Mouse (Mus musculus) midbrain, embryonic 15.5 days (tissue): ENCODE results near the gene Cit. TPM values are rescaled to one million over a fixed set of nuclear protein-coding genes. Genes with fewer than 3 reads are reported as not detected.

ENCODE experiments used
- ATAC-seq: fragments of 200-750 bp; cut with Nextera tagmentation; replicated peaks from 2 replicates; pipeline ENCODE4 v1.8.0; 2017; ENCODE audit warnings: moderate TSS enrichment
- H3K27ac ChIP-seq: fragments of 300-500 bp; sonication (generic); 2 replicates; pipeline ENCODE4 v1.5.1; 2015; ENCODE audit warnings: mild to moderate bottlenecking, inconsistent platforms
- H3K27me3 ChIP-seq: fragments of 300-500 bp; sonication (generic); replicated peaks from 2 replicates; pipeline ENCODE4 v1.6.1; 2015; ENCODE audit warnings: inconsistent platforms
- H3K36me3 ChIP-seq: fragments of 300-500 bp; sonication (generic); replicated peaks from 2 replicates; pipeline ENCODE4 v1.6.1; 2015; ENCODE audit warnings: inconsistent platforms
- H3K4me1 ChIP-seq: fragments of 300-500 bp; sonication (generic); 2 replicates; pipeline ENCODE4 v1.6.1; 2015; ENCODE audit warnings: inconsistent platforms
- H3K4me2 ChIP-seq: fragments of 300-500 bp; sonication (generic); 2 replicates; pipeline ENCODE4 v1.6.1; 2015; ENCODE audit warnings: inconsistent platforms, mild to moderate bottlenecking, moderate library complexity
- H3K4me3 ChIP-seq: fragments of 300-500 bp; sonication (generic); 2 replicates; pipeline ENCODE4 v1.5.1; 2015; ENCODE audit warnings: mild to moderate bottlenecking, inconsistent platforms
- H3K9ac ChIP-seq: fragments of 300-500 bp; sonication (generic); 2 replicates; pipeline ENCODE4 v1.6.1; 2015; ENCODE audit warnings: mild to moderate bottlenecking, inconsistent platforms
- H3K9me3 ChIP-seq: fragments of 300-500 bp; sonication (generic); 2 replicates; pipeline ENCODE4 v1.6.1; 2016; ENCODE audit warnings: inconsistent platforms
- WGBS: fragments of 180-500 bp; shearing (Covaris S2); methylation state at CpG from one replicate; pipeline ENCODE4 v1.1.7; 2015; ENCODE audit warnings: mixed read lengths; 5-methylcytosine and 5-hydroxymethylcytosine counted together
- polyA plus RNA-seq: library from polyadenylated mRNA; unstranded; fragments of >200 nt; fragmentation: Nextera tagmentation; extraction: Ambion mirVana; gene quantifications from 2 replicates; pipeline ENCODE4 v1.2.1, GENCODE M21; 2015

Cit gene
- polyA plus RNA-seq, 1 experiment from 2014 or later: 25.8 TPM

DNA sequence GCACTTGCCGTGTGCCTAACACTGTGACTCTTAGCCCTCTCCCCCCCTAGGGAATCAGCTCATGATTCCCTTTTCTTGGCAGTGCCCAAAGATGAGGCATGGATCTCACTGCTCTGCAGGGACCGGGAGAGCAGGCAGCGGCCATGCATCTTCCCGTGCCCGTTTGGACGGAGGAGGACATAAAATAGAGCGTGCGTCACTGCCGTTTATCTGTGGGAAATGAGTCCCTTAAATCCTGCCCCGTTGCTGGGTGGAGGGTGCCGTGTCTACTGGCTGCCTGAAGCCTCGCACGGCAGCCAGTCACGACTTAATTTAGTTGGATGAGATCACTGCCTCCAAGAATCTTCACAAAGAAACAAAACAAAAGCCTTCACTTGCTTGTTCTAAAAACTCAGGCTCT, 110.1 kb downstream of the Cit start:
- H3K36me3 ChIP-seq: peaks cover 27% of the 10 kb centered on the region
- ATAC-seq: no peak
- 88% methylated on average over 14 of the region's 14 CpGs for WGBS

DNA sequence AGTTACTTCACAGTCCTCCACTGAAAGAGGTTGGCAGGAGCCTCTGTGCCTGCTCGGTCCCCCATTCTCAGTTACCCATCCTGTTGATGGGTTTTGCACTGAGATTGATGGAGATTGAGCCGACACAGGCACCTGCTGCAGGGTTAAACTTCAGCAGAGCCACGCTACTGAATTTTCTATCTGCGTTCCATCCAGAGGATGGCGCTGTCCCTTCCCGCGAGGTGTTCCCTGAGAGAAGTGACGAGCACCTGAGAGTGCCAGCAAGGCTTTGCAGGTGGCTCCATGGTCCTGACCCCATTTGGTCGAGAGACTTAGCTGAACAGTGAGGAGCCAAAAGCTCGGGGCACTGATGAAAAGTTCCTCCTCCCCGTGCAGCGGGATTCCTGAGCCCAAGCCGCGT, 111.0 kb downstream of the Cit start:
- Histone ChIP-seq H3K4me2 (no peak overlapping the region), H3K27ac (no peak overlapping the region), H3K9ac (no peak overlapping the region), H3K4me3 (no peak overlapping the region), H3K36me3 (peaks cover 26% of the 10 kb centered on the region), H3K27me3 (no peaks in the 10 kb centered on the region), H3K9me3 (no peaks in the 10 kb centered on the region), H3K4me1 (no peaks in the 10 kb centered on the region)
- 97% methylated on average over 14 of the region's 14 CpGs for WGBS
- ATAC-seq: no peak

More for the DNA sequence above, 110.1 kb downstream of the Cit start:
- Histone ChIP-seq H3K4me1 (no peaks in the 10 kb centered on the region), H3K27me3 (no peaks in the 10 kb centered on the region), H3K9ac (no peak overlapping the region), H3K27ac (no peak overlapping the region), H3K4me2 (no peak overlapping the region), H3K4me3 (no peak overlapping the region), H3K9me3 (no peaks in the 10 kb centered on the region)

DNA sequence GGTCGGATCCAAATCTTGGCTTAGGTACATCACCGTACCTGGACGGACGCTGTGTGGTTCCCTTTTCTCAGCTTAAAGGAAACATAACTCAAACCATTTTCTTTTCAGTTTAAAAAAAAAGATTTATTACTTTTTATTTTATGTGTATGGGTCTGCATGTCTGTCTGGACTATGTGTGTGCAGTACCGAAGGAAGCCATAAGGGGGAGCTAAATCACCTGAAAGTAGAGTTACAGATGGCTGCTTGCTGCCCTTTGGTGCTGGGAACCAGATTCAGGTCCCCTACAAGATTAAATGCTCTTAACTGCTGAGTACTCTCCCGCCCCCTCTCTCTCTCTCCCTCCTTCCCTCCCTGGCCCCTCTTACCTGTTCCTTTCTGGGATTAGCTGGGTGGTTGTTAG, 112.1 kb downstream of the Cit start:
- no peak overlapping the region for H3K27ac ChIP-seq
- no peak overlapping the region for H3K9ac ChIP-seq
- peaks cover 15% of the 10 kb centered on the region for H3K36me3 ChIP-seq
- no peaks in the 10 kb centered on the region for H3K4me1 ChIP-seq
- no peak overlapping the region for H3K4me3 ChIP-seq
- no peak overlapping the region for H3K4me2 ChIP-seq
- H3K9me3 ChIP-seq: no peaks in the 10 kb centered on the region
- no peaks in the 10 kb centered on the region for H3K27me3 ChIP-seq
- no peak for ATAC-seq
- WGBS: 98% methylated on average over 6 of the region's 6 CpGs

DNA sequence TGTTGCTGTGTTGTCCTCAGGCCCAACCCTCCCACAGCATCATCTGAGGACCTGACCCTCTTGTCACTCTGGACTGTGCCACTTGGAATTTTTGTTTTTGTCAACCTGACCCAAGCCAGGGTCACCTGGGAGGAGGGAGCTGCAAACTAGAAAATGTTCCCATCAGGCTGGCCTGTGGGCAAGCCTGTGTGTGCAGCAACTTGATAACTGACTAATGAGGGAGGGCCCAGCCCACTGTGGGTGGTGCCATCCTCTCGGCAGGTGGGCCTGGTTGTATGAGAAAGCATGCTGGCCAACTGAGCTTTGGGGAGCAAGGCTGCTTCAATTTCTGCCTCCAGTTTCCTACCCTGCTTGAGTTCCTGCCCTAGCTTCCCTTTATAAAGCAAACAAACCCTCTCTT, 113.3 kb downstream of the Cit start:
- Histone ChIP-seq H3K9ac (no peak overlapping the region), H3K4me1 (no peaks in the 10 kb centered on the region), H3K36me3 (peaks cover 5% of the 10 kb centered on the region; the same call in 1 of the 2 replicates), H3K27ac (no peak overlapping the region), H3K9me3 (no peaks in the 10 kb centered on the region), H3K27me3 (no peaks in the 10 kb centered on the region), H3K4me3 (no peak overlapping the region), H3K4me2 (no peak overlapping the region)
- WGBS: 96% methylated on average over 1 of the region's 1 CpGs
- no peak for ATAC-seq

DNA sequence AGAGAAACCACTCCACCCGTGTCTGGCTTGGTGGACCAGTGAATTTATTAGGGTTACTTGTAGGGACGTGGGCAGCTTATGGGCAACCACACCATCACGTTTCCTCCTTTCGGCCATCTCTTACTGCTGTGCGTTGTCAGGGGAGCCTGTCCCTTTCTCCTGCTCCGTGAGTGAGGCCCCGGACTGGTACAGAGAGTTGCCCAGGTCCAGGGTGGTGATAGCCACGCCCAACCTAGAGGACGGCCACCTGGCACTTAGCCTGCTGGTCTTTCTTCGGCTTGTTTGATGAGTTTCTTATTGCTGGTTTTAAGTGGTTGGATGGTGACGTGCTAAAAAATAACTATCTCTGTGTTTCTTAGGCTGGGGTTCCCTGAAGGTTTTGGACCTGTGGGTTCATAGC, 113.7 kb downstream of the Cit start:
- H3K9ac ChIP-seq: no peak overlapping the region
- no peak overlapping the region for H3K4me2 ChIP-seq
- no peaks in the 10 kb centered on the region for H3K9me3 ChIP-seq
- H3K4me1 ChIP-seq: no peaks in the 10 kb centered on the region
- no peak for ATAC-seq
- 0 out of 2 replicates have a peak, but pooled peaks cover under 1% of the 10 kb centered on the region for H3K36me3 ChIP-seq
- no peaks in the 10 kb centered on the region for H3K27me3 ChIP-seq
- no peak overlapping the region for H3K27ac ChIP-seq
- WGBS: 93% methylated on average over 11 of the region's 11 CpGs
- no peak overlapping the region for H3K4me3 ChIP-seq

DNA sequence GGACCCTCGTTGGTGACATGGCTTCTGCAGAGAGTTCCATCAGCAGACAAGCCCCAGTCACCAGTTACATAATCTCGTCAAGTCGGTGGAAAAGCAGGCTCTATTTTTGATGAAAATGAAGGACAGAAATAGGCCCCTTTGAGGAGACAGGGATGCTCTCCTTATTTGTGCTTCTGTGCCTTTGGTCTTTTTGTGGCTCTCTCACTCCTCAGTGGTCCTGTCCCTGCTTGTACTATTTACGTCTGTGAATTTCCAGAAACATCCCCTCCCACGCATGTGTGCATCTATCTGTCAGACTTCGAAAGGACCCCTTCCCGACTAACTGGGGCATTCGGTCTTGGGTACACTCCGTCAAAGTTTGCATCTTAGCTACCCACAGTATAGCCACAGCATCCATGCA, 116.7 kb downstream of the Cit start:
- H3K4me3 ChIP-seq: no peak overlapping the region
- ATAC-seq: no peak
- no peaks in the 10 kb centered on the region for H3K27me3 ChIP-seq
- H3K27ac ChIP-seq: no peak overlapping the region
- 93% methylated on average over 9 of the region's 9 CpGs for WGBS
- H3K4me1 ChIP-seq: 0 out of 2 replicates have a peak, but pooled peaks cover 3% of the 10 kb centered on the region
- no peak overlapping the region for H3K4me2 ChIP-seq
- H3K9me3 ChIP-seq: no peaks in the 10 kb centered on the region
- H3K9ac ChIP-seq: no peak overlapping the region
- H3K36me3 ChIP-seq: no peaks in the 10 kb centered on the region

DNA sequence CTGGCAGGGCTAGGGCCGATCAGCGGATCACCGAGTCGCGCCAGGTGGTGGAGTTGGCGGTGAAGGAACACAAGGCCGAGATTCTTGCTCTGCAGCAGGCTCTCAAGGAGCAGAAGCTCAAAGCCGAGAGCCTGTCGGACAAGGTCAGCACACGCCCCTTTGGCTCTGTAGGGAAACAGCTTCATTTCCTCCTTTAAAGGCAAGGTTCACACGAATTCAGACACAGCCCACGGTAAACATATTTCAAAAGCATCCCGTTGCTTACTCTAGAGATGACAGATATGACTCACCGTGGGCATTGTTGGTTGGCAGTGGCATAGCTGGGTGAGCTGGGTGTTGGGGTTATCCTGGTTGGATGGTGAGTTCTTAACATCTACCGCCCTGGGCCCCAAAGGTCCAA, 126.2 kb downstream of the Cit start:
- Histone ChIP-seq H3K27ac (no peak overlapping the region), H3K9me3 (no peaks in the 10 kb centered on the region), H3K4me3 (no peak overlapping the region), H3K4me2 (no peak overlapping the region), H3K4me1 (no peaks in the 10 kb centered on the region), H3K36me3 (no peaks in the 10 kb centered on the region), H3K9ac (no peak overlapping the region), H3K27me3 (no peaks in the 10 kb centered on the region)
- no peak for ATAC-seq
- WGBS: 92% methylated on average over 15 of the region's 15 CpGs

DNA sequence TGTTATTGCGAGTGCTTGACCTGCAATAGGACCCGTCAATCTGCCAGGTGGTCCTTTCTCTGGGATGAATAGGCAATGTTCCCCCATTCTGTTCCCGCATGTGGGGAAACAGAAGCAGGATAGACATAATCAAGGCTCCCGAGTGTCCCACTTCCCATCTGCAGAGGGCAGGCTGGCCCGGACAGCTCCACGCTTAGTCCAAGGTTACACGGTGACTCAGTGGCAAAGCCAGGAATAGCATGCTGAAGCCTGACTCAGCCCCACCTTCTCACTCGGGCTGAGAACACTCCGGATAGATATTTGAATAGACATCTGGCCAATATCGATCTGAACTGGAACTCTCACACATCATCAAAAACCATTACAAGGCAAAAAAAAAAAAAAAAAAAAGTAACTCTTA, 130.6 kb downstream of the Cit start:
- no peak for ATAC-seq
- Histone ChIP-seq H3K4me1 (peaks cover 9% of the 10 kb centered on the region), H3K9ac (no peak overlapping the region), H3K27me3 (no peaks in the 10 kb centered on the region), H3K4me2 (no peak overlapping the region), H3K9me3 (no peaks in the 10 kb centered on the region), H3K27ac (no peak overlapping the region), H3K4me3 (no peak overlapping the region), H3K36me3 (no peaks in the 10 kb centered on the region)
- WGBS: 89% methylated on average over 10 of the region's 10 CpGs

DNA sequence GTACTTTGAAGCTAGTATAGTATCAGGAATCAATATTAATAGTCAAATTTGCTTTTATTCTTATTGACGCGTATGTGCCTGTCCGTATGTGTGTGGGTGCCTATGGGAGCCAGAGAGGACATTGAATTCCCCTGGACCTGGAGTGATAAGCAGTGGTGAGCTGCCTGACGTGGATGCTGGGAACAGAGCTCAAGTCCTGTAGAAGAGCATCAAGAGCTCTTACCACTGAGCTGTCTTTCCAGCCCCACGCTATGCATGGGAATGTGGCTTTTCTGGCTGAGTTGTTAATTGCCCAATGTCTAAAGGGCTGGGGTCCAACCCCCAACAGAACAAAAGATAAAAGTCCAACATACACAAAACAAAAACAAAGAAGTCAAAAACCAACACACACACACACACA, 131.4 kb downstream of the Cit start:
- 90% methylated on average over 5 of the region's 5 CpGs for WGBS
- Histone ChIP-seq H3K27ac (no peak overlapping the region), H3K36me3 (no peaks in the 10 kb centered on the region), H3K4me1 (peaks cover 9% of the 10 kb centered on the region), H3K27me3 (no peaks in the 10 kb centered on the region), H3K9me3 (no peaks in the 10 kb centered on the region), H3K9ac (no peak overlapping the region), H3K4me3 (no peak overlapping the region), H3K4me2 (no peak overlapping the region)
- ATAC-seq: no peak

DNA sequence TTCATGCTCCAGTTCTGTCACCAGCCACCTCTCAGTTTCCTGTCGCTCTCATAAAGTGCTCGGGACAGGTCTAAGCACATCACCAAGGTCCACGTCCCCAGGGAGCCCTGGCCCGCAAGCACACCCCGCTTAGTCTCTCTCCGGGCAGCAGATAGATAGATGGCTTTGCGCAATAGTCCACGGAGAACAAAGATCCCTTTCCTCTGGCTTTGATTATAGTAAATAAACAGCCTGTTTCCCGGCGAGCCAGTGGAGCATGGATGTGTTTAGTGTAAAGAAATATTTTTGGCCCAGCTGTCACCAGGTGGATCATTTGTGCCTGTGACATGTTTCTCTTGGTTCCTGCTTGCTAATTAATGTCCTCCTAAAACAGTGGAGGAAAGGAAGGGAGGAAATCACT, 132.2 kb downstream of the Cit start:
- no peak for ATAC-seq
- no peak overlapping the region for H3K4me3 ChIP-seq
- no peak overlapping the region for H3K4me2 ChIP-seq
- H3K9ac ChIP-seq: no peak overlapping the region
- no peak overlapping the region; the same call in 1 of the 2 replicates for H3K27ac ChIP-seq
- no peaks in the 10 kb centered on the region for H3K27me3 ChIP-seq
- WGBS: 73% methylated on average over 10 of the region's 10 CpGs
- no peaks in the 10 kb centered on the region for H3K9me3 ChIP-seq
- H3K4me1 ChIP-seq: peaks cover 9% of the 10 kb centered on the region
- H3K36me3 ChIP-seq: no peaks in the 10 kb centered on the region; the same call in 1 of the 2 replicates

DNA sequence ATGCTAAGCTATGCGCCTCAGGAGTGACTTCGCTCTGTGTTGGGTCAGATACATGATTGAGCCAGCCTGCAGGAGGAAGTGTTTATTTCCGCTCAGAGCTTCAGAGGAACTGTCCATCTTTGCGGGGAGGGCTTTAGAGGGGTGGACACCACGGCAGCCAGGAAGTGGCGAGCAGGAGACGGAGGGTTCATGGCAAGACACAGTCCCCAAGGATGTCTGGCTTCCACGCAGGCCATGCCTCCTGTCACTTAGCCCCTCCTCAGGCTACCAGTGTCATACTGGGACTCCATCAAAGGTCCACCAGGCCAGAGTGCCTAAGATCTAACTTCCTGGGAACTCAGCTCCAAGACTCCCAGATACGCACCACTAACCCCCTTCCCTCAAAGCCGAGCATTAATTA, 132.7 kb downstream of the Cit start:
- H3K4me3 ChIP-seq: no peak overlapping the region
- H3K4me2 ChIP-seq: no peak overlapping the region
- 69% methylated on average over 10 of the region's 10 CpGs for WGBS
- peak overlapping the region; percentile 23; the same call in 1 of the 2 replicates for H3K27ac ChIP-seq
- no peaks in the 10 kb centered on the region for H3K27me3 ChIP-seq
- H3K36me3 ChIP-seq: no peaks in the 10 kb centered on the region; the same call in 1 of the 2 replicates
- H3K9me3 ChIP-seq: no peaks in the 10 kb centered on the region
- ATAC-seq: no peak
- no peak overlapping the region for H3K9ac ChIP-seq
- H3K4me1 ChIP-seq: peaks cover 9% of the 10 kb centered on the region

DNA sequence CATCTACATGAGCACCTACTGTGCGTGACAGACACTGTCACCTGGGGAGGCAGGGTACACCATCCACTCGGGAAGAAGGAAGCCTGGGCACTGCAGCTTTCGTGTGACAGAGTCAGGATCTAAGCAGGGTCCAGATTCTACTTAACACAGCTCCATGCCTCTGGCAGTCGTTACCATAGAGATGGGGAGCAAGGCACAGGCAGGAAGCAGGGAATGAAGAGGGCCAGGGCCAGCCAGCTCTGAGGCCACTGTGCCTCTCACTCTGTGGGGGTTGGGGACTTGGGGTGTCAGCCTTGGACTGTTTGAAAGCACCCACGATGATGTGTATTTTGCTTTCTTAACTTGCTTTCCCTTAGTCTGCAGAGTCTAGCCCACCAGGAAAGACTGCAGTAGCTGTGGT, 133.2 kb downstream of the Cit start:
- Histone ChIP-seq H3K4me3 (no peak overlapping the region), H3K36me3 (no peaks in the 10 kb centered on the region; the same call in 1 of the 2 replicates), H3K4me2 (no peak overlapping the region), H3K27me3 (no peaks in the 10 kb centered on the region), H3K27ac (0 out of 2 replicates have a peak overlapping the region, but pooled peaks have one; percentile 23), H3K4me1 (peaks cover 9% of the 10 kb centered on the region), H3K9me3 (no peaks in the 10 kb centered on the region), H3K9ac (no peak overlapping the region)
- 45% methylated on average over 5 of the region's 5 CpGs for WGBS
- no peak for ATAC-seq

DNA sequence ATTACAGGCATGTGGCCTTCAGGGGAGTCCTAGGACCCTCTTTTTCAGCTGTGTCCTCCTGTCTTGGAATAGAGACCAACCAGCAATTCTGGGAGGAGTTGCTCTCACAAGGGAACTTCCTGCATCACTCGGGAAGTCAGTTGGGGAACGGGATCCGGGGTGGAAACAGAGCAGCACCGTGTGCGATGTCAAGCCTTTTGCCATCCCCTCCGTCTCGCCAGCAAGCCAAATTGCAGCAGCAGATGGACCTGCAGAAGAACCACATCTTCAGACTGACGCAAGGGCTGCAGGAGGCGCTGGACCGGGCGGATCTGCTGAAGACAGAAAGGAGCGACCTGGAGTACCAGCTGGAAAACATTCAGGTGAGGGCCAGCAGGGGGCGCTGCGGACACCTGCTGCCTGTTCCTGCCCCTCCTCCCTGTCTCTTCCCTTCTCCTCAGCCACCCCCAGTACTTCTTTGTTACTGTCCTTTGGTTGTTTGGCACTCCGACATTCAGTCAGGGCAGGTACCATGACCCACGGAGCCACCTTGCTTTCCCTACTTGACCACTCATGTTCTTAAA, 134.1 kb downstream of the Cit start:
- 56% methylated on average over 16 of the region's 16 CpGs for WGBS
- Histone ChIP-seq H3K4me1 (peaks cover 9% of the 10 kb centered on the region), H3K9me3 (no peaks in the 10 kb centered on the region), H3K27me3 (no peaks in the 10 kb centered on the region), H3K4me2 (no peak overlapping the region), H3K9ac (no peak overlapping the region), H3K36me3 (no peaks in the 10 kb centered on the region; the same call in 1 of the 2 replicates), H3K27ac (no peak overlapping the region), H3K4me3 (no peak overlapping the region)
- no peak for ATAC-seq
